Mouse (Mus musculus): ENCODE measurements around the gene Cfap46. TPM values are rescaled to one million over a fixed set of nuclear protein-coding genes. Genes with fewer than 3 reads are reported as not detected.

Gene Cfap46
- polyA plus RNA-seq, 1 experiment from 2014 or later: 2.9 TPM

DNA sequence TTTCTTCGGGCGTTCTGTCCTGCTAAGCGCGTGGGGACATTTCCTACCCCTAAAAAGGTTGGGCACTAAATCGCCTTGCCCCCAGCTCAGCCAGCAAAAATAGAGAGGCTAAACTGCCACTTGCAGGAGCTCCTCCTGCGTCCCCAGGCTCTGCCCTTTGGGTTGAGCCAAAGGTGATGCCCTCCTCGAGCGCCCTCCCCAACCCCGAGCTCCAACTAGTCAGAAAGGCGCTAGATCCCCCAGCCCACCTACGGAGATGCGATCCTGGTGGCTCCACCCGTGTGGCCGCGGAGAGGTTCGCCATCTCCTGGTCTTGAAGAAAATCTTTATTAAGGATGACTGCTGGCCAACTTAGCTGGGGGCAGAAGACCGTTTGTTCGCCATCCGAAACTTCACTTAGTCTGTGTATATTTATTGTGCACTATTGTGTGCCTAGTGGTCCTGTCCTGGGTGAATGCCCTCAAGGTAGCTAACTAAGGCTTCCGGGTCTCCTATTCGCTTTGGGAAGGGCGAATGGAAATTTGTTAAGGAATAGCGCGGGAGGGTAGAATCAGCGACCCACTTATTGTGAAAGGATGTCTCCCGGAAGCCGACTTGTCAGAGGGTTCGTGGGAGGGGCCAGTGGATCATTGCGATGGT is 98.3 kb downstream of the Cfap46 start:
- H3K4me3 ChIP-seq: no peak overlapping the region
- H3K27me3 ChIP-seq: peaks cover 88% of the 10 kb centered on the region
- H3K9ac ChIP-seq (replicated peaks): no peak overlapping the region
- H3K9me3 ChIP-seq: no peaks in the 10 kb centered on the region
- peaks cover 25% of the 10 kb centered on the region for H3K4me1 ChIP-seq
- no peak overlapping the region for H3K27ac ChIP-seq (replicated peaks)
- no peak overlapping the region for H3K4me2 ChIP-seq (replicated peaks)
- ATAC-seq (replicated peaks): no peak
- H3K36me3 ChIP-seq: no peaks in the 10 kb centered on the region
- WGBS: 3% methylated on average over 29 of the region's 29 CpGs

DNA sequence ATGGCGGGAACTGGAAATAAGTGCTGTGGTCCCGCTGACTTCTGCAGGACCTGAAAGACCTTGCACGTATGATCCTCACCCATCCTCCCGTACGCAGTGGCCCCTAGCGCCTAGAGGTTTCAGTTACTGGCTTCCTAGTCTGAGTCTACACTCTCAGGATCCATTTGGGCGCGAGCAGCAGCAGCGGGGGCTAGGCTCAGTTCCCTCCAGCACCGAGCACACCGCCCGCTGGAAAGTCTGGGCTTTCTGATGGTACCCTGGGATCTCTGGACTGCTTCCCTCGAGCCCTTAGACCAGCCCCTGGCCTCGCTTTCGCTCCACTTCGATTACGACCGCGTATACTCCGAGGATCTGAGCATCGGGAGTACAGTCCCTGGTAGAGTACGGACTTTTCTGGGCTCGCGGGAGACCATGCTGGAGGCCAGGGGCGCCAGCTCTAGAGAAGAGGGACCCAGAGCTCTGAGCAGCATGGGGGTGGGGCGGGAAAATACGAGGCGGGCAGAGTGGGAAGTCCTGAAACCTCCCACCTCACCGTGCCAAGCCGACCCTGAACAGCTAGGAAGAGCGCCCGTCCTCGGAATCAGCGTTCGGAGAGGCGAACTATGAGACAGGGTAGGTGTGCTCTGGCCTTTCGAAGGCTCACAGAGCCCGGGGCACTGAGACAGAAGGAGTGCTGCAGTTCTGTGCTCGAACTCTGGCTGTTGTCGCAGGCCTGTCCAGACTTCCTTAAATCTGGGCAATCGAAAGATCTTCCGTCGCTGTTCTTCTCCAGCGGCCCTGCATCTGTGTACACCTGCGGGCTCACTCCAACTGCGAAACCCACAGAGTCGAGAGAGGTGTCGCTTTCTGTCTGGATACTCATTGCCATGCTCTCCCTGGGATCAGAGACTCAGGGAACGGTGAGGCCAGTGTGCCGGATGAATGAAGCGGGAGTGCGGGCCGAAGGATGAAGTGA is 99.1 kb downstream of the Cfap46 start:
- H3K4me2 ChIP-seq (replicated peaks): no peak overlapping the region
- H3K4me1 ChIP-seq: peaks cover 25% of the 10 kb centered on the region
- H3K9me3 ChIP-seq: no peaks in the 10 kb centered on the region
- no peak for ATAC-seq (replicated peaks)
- no peak overlapping the region for H3K9ac ChIP-seq (replicated peaks)
- H3K36me3 ChIP-seq: no peaks in the 10 kb centered on the region
- peaks cover 95% of the 10 kb centered on the region for H3K27me3 ChIP-seq
- 1% methylated on average over 53 of the region's 53 CpGs for WGBS
- no peak overlapping the region for H3K27ac ChIP-seq (replicated peaks)
- no peak overlapping the region for H3K4me3 ChIP-seq

DNA sequence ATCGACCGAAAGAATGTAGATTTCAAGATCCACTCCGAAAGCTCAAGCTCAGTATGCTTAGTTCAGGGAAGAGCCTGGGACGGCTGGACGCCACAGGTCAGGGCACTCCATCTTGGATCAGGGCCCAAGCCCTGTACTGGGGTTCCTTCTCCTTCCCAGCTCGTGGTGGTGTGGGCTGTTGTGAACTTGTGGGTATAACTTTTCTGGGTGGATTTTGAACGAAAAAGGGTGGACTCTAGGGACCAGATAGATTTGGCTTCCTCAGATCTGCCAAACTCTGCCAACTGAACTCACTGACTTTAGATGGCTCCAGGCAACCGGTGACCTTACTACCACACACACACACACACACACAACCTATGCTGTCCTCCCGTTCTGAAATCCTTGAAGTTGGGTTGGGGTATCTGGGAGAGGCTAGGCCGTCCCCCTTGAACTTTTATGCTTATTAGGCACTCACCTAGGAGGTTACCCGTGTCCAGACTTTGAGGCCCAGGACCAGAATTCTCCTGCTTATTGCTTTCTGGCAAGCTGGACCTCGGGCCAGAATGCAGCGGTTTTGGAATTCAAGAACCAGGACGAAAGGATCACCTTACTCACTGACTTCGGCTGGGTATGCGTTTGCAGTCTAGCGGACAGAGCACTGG is 100.4 kb downstream of the Cfap46 start:
- peaks cover 97% of the 10 kb centered on the region for H3K27me3 ChIP-seq
- no peak overlapping the region for H3K9ac ChIP-seq (replicated peaks)
- H3K4me1 ChIP-seq: peaks cover 25% of the 10 kb centered on the region
- H3K9me3 ChIP-seq: no peaks in the 10 kb centered on the region
- no peak for ATAC-seq (replicated peaks)
- no peaks in the 10 kb centered on the region for H3K36me3 ChIP-seq
- H3K27ac ChIP-seq (replicated peaks): no peak overlapping the region
- no peak overlapping the region for H3K4me3 ChIP-seq
- 10% methylated on average over 17 of the region's 17 CpGs for WGBS
- H3K4me2 ChIP-seq (replicated peaks): no peak overlapping the region

DNA sequence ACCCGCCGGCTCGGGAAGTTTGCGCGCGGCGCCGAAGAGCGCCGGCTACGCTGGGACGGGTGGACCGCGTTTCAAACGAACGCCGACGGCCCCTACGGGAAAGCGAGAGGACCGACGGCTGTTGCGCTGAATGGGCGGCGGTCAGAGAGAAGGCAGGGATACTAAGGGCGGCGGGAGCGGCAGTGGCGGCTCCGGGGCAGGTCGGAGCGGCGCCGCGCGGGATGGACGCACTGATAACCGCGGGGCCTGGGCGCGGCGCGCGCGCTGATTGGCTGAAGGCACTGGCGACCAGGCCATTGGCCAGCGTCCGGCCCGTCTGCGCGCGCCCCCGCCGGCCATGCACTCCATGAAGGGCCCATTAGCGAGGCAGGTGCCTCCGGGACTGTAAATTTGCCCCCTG is 101.0 kb downstream of the Cfap46 start, which contains the start of gene Nkx6-2:
Gene Nkx6-2 (minus strand): TSS at position 203 of the 400 bp plus-strand sequence.
- no peak within 1 kb of the TSS for H3K27ac ChIP-seq (replicated peaks)
- H3K4me1 ChIP-seq: peaks cover 25% of the 10 kb centered on the region
- no peaks in the 10 kb centered on the region for H3K36me3 ChIP-seq
- peak; percentile 33; the same call in 1 of the 2 replicates for ATAC-seq (replicated peaks)
- H3K4me3 ChIP-seq: peak within 1 kb of the TSS; percentile 30
- no peaks in the 10 kb centered on the region for H3K9me3 ChIP-seq
- peak within 1 kb of the TSS; percentile 41 for H3K4me2 ChIP-seq (replicated peaks)
- H3K27me3 ChIP-seq: peaks cover 97% of the 10 kb centered on the region
- no peak within 1 kb of the TSS for H3K9ac ChIP-seq (replicated peaks)
- WGBS: under 1% methylated on average over 56 of the region's 56 CpGs

DNA sequence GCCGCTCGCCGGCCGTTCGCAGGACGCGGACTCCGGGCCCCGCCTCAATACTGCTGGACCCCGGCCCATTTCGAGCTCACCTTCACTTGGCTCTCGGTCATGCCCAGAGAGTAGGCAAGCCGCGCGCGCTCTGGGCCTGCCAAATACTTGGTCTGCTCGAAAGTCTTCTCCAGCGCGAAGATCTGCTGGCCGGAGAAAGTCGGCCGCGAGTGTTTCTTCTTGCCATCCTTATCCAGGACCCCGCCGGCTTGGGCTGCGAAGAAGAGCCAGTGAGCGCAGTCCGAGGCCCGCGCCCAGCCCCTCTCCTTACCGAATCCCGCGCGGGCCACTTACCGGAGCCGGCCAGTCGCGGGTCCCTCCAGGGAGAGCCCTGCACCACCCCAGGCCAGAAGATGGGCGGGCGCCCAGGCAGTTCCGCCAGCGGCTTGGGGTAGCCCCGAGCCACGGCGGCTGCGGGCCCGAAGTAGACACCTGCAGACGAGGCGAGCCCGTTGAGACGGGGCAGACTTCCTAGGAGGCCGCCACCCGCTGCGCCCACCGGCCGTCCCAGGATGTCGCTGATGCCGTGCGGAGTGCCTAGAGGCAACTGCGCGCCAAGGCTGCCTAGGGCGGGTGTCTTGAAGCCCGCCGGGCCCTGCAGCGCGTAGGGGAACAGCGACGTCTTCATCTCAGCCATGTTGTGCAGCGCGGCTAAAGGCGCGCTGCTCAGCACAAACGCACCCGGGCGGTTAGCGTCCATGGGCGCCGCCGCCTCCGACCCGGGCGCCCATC is 101.6 kb downstream of the Cfap46 start:
- peak; percentile 42 for ATAC-seq (replicated peaks)
- under 1% methylated on average over 82 of the region's 82 CpGs for WGBS
- H3K9me3 ChIP-seq: no peaks in the 10 kb centered on the region
- no peak overlapping the region for H3K9ac ChIP-seq (replicated peaks)
- H3K4me3 ChIP-seq: peak overlapping the region; percentile 30
- H3K27ac ChIP-seq (replicated peaks): no peak overlapping the region
- H3K4me1 ChIP-seq: peaks cover 25% of the 10 kb centered on the region
- peak overlapping the region; percentile 41 for H3K4me2 ChIP-seq (replicated peaks)
- peaks cover 91% of the 10 kb centered on the region for H3K27me3 ChIP-seq
- no peaks in the 10 kb centered on the region for H3K36me3 ChIP-seq

DNA sequence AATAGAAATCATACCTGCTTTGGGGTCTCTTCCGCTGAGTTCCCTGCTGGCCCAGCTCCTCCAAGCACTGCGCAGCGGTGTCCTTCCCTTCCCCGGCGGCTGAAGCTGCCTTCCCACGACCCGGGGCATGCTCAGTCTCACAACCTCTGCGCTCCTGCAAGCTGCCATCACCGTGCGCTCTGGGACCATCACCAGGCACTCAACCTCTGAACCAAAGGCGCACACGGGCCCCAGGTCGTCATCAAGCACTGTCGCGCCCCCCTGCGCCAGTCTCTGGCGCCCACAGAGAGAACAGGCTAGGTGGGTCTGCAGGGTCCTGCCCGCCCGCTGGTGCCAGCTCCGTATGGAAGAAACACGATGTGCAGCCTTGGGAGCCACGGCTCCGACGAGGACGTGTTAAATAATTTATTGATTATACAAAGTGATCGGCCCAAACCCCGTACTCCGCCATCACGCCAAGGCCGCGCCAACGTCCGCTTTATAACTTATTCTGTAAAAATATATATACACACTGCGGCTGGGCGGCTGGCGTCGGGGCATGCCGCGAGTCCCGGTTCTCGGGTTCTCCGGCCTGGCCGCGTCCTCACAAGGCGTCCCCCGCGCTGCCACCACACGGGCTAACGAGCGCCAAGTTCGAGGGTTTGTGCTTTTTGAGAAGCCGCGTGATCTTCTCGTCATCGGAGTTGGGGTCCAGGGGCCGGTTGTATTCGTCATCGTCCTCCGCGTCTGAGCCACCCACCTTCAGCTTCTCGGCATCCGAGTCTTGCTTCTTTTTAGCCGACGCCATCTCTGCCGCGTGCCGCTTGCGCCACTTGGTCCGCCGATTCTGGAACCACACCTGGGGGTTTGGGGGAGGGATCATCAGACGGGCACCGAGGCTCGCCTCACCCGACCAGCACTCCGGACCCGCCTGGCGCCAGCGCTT is 102.5 kb downstream of the Cfap46 start:
- WGBS: 2% methylated on average over 78 of the region's 78 CpGs
- peaks cover 83% of the 10 kb centered on the region for H3K27me3 ChIP-seq
- H3K4me1 ChIP-seq: peaks cover 25% of the 10 kb centered on the region
- H3K9ac ChIP-seq (replicated peaks): no peak overlapping the region
- H3K9me3 ChIP-seq: no peaks in the 10 kb centered on the region
- H3K27ac ChIP-seq (replicated peaks): no peak overlapping the region
- peak overlapping the region; percentile 41 for H3K4me2 ChIP-seq (replicated peaks)
- no peak for ATAC-seq (replicated peaks)
- H3K4me3 ChIP-seq: peak overlapping the region; percentile 30
- H3K36me3 ChIP-seq: no peaks in the 10 kb centered on the region

DNA sequence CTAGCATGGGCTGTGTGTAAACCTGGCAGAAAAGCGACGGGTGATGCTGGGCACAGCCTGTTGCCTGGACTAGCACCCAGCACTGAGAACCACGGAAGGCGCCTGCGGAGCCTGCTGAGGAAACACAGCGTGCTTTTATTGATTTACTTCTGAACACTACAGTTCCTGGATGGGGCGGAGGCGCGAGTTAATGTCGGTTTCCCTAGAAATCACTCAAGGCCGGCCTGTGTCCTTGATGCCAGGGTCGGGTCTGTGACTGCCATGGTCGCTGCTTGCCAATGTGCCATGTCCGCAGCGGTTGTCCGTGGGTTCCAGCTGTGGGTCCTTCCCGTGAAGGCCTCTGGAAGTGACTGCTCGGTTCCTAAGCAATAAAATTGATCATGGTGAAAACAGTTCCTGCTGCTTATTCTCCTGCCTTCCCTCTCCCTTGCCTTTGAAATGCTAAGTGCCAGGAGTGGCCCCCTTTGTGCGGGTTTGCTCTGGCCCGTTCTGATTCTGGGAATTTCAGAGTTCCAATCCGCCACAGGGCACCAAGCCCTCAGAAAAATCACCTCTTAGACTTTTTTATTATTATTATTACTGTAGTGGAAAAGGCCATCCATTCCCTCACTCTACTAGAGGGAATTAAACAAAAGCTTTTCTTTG is 104.2 kb downstream of the Cfap46 start:
- 67% methylated on average over 21 of the region's 21 CpGs for WGBS
- ATAC-seq (replicated peaks): no peak
- Histone ChIP-seq H3K27ac (replicated peaks) (no peak overlapping the region), H3K9ac (replicated peaks) (no peak overlapping the region), H3K27me3 (peaks cover 66% of the 10 kb centered on the region), H3K36me3 (no peaks in the 10 kb centered on the region), H3K4me1 (peaks cover 20% of the 10 kb centered on the region), H3K4me3 (no peak overlapping the region), H3K4me2 (replicated peaks) (no peak overlapping the region), H3K9me3 (no peaks in the 10 kb centered on the region)

DNA sequence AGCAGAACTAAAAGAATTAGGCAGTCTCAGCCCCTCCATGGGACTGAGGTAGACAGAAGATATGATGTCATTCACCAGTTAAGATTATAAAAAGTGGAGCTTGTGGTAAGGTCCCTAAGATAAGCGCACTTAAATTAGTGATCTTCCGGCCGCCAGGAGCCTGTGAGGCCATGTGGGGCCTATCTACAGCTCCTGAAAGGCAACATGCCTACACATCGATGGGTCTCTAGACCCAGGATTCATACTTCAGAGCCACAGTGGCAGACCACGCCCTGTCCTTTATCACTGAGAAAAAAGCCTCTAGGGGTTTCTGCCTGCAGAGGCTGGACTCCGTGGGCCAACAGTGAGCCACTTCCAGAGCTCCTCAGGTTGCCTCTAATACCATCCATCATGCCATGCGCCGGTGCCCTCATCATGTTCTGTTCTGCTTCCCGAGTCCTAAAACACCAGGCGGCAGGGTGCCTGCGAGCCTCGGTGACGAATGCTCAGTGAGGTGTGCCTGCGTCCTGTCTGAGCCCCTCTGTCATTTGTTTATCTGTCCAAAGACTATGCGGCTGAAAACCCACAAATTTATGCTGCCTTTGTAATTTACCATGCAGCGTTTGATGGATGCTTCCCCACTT is 107.4 kb downstream of the Cfap46 start:
- no peak for ATAC-seq (replicated peaks)
- no peak overlapping the region for H3K4me3 ChIP-seq

DNA sequence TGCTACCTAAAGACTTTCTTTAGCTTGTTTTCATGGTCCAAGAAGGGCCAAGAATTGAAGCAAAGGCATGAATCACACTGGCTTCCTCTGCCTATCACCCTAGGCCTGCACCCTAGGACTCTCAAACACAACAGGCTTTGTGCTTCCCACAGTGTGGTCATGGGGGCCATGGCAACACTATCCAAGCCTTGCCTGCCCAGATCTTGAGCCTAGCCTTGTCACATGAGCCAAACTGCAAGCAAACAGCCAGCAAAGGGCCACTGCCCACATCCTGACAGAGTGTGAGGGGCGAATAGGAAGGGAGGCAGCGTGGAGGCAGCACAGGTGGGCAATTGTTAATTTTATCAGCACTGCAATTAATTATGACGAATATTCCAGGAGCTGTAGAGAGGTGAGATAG is 111.0 kb downstream of the Cfap46 start:
- no peak overlapping the region for H3K9ac ChIP-seq (replicated peaks)
- H3K27ac ChIP-seq (replicated peaks): no peak overlapping the region
- H3K4me1 ChIP-seq: no peaks in the 10 kb centered on the region
- H3K4me3 ChIP-seq: no peak overlapping the region
- H3K9me3 ChIP-seq: no peaks in the 10 kb centered on the region
- ATAC-seq (replicated peaks): no peak
- H3K27me3 ChIP-seq: peaks cover 1% of the 10 kb centered on the region
- no peak overlapping the region for H3K4me2 ChIP-seq (replicated peaks)
- 92% methylated on average over 3 of the region's 3 CpGs for WGBS
- H3K36me3 ChIP-seq: no peaks in the 10 kb centered on the region

More for the DNA sequence above, 107.4 kb downstream of the Cfap46 start:
- Histone ChIP-seq H3K9ac (replicated peaks) (no peak overlapping the region), H3K4me1 (peaks cover 4% of the 10 kb centered on the region), H3K4me2 (replicated peaks) (no peak overlapping the region), H3K36me3 (no peaks in the 10 kb centered on the region), H3K27ac (replicated peaks) (no peak overlapping the region), H3K9me3 (no peaks in the 10 kb centered on the region), H3K27me3 (peaks cover 35% of the 10 kb centered on the region)
- whole genome bisulfite sequencing: 83% methylated on average over 16 of the region's 16 CpGs

DNA sequence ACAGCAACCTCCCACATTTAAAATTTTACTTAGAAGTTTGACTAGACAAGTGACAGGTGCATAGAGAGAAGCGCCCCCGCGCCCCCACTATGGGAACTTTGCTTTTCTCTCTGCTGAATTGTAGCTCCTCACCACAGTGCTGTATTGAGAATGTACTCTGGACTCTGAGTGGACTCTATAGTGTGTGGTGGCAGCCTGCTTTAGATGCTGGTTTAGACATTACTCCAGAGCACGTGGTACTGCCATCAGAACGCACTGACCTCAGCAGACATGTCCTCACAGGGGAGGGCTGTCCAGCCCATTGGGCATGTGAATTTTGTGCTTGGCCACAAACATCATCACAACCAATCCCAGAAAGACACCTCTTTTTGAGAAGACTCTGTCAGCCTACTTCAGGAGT is 112.8 kb downstream of the Cfap46 start:
- Histone ChIP-seq H3K36me3 (no peaks in the 10 kb centered on the region), H3K4me1 (no peaks in the 10 kb centered on the region), H3K27ac (replicated peaks) (no peak overlapping the region), H3K9me3 (no peaks in the 10 kb centered on the region), H3K4me2 (replicated peaks) (no peak overlapping the region), H3K27me3 (no peaks in the 10 kb centered on the region), H3K4me3 (no peak overlapping the region), H3K9ac (replicated peaks) (no peak overlapping the region)
- 97% methylated on average over 5 of the region's 5 CpGs for WGBS
- ATAC-seq (replicated peaks): no peak
